Mouse (Mus musculus) embryonic fibroblast, embryonic 13.5 days (primary cell): Measurements from ENCODE around the gene Pigq.

ENCODE experiments used
- CTCF ChIP-seq: IDR thresholded peaks from 2 replicates; pipeline ENCODE4 v1.5.1; 2011; ENCODE audit warnings: mild to moderate bottlenecking, control low read depth, low read length, moderate library complexity, borderline replicate concordance; ENCODE audit not compliant: insufficient read depth
- POLR2A ChIP-seq: IDR thresholded peaks from 2 replicates; pipeline ENCODE4 v1.6.1; 2011; ENCODE audit warnings: low read depth, mild to moderate bottlenecking, control low read depth, low read length, moderate library complexity

DNA sequence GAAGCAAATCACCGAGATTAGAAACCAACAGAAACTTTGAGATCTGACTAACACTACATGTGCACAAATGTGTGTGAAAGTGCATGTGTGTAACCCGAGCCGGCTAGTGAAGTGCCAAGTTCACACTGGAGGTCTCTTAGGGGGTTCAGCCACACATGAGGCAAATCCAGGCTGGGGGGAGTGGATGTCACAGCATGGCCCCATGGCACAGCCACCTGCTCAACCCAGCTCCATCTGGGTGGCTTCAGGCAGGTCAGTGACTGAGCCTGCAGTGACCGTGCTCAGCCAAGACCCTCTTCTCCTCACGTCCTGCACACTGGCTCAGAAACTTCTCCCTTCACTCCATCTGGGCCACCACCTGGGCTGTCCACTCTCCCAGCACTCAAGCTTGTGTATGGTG, 5.2 kb upstream of the Pigq start:
- TF ChIP-seq POLR2A (no peak), CTCF (no peak)
